Mouse (Mus musculus): ENCODE measurements around the gene Ganab. TPM values are rescaled to one million over a fixed set of nuclear protein-coding genes. Genes with fewer than 3 reads are reported as not detected.
"Not testable (repeated sequence)": the region's sequence is repeated elsewhere in the genome, so short reads cannot be mapped to it uniquely, and the experiment has no call there.

The Ganab gene
- polyA plus RNA-seq (2015; fragmentation: Nextera tagmentation; extraction: Ambion mirVana), result 89.4 and 101 TPM in 2 replicates

DNA sequence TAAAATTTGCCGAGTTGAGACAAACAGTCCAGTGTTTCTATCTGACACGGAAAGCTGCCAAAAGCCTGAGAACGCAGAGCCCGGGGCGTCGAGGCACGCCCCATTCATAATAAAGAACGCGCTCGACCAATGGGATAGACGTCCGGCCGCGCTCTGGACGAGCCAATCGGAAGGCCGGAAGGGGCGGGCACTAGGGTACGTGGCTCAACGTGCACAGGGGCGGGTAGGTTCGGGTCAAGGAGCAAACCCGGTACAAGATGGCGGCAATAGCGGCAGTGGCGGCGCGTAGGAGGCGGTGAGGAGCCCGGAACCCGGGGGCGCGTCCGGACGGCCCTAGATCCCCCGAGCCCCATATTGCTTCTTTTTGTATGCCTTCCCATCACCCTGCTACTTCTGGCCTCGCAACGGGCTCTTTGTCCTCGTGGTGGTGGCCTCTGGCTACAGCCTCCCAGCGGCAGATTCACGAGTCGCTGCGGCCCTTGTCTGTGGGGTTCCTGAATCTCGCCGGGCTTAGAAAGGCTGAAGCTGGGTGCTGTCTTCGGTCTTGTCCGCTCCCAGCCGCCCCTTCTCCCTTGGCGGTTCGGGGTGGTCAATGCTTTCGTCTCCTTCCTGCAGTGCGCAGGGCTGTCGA lies at the start of gene Ganab:
TSS of gene Ganab (plus strand) at position 207 of the 631 bp plus-strand sequence.
- H3K9ac ChIP-seq, result peak within 1 kb of the TSS; percentile 95
- peaks cover 52% of the 10 kb centered on the region for H3K4me1 ChIP-seq (replicated peaks)
- H3K27me3 ChIP-seq, result no peaks in the 10 kb centered on the region
- WGBS, result under 1% methylated on average over 53 of the region's 53 CpGs
- H3K36me3 ChIP-seq, result peaks cover 31% of the 10 kb centered on the region
- peak; percentile 98 for ATAC-seq (ENCODE audit: low read depth)
- H3K4me2 ChIP-seq, result peak within 1 kb of the TSS; percentile 96
- H3K9me3 ChIP-seq, result no peaks in the 10 kb centered on the region
- peak within 1 kb of the TSS; percentile 98 for H3K4me3 ChIP-seq
- peak within 1 kb of the TSS; percentile 90 for H3K27ac ChIP-seq (replicated peaks)

DNA sequence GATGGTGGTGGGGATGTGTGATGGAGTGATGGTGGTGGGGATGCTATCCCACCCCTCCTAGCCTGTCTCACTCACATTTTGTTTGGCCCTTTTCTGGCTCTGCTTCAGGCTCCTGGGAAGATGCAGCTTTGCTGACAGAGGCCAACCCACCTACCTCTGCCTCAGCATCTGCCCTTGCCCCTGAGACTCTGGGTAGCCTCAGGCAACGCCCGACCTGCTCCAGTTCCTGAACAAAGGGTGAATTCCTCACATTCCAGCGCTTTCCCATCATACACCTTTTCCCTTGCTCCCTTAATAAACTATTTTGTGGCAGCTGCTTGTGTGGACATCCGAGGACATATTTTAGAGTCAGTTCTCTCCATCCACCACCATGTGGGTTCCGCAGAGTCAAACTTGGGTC lies 49.5 kb upstream of the Ganab start:
- Histone ChIP-seq H3K27ac (replicated peaks) (no peak overlapping the region), H3K9me3 (no peaks in the 10 kb centered on the region), H3K27me3 (no peaks in the 10 kb centered on the region), H3K4me2 (no peak overlapping the region), H3K9ac (0 out of 2 replicates have a peak overlapping the region, but pooled peaks have one; percentile 0), H3K4me1 (replicated peaks) (no peaks in the 10 kb centered on the region), H3K4me3 (no peak overlapping the region), H3K36me3 (peaks cover 53% of the 10 kb centered on the region)
- no peak for ATAC-seq (ENCODE audit: low read depth)
- WGBS, result 86% methylated on average over 5 of the region's 5 CpGs

DNA sequence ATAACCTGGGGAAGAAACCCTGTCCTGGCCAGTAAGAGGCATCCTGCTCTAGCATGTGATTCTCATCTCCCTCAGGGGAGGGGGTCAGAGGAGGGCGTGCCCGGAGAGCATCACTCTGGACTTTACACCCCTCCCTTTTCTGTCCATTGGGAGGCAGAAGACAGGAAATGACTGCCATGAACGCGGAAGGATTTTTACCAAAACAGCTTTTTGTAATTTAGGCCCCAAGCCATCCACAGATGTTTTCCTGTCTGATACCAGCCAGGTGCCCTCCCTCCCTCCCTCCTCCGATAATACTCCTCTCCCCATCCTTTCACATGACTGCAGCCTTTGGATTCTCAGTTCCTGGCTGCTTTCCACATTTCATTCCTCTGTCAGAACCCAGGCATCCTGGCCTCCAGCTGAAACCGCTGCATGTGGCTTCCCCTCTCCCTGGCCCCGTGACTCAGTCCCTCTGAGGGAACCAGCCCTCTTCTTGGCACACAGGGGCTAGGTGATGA lies 47.4 kb upstream of the Ganab start, which contains the start of gene Lrrn4cl:
TSS of gene Lrrn4cl (plus strand) at position 367 of the 500 bp plus-strand sequence.
- no peak within 1 kb of the TSS for H3K27ac ChIP-seq (replicated peaks)
- H3K4me1 ChIP-seq (replicated peaks), result no peaks in the 10 kb centered on the region
- no peaks in the 10 kb centered on the region for H3K9me3 ChIP-seq
- no peak within 1 kb of the TSS for H3K4me3 ChIP-seq
- WGBS, result 38% methylated on average over 7 of the region's 7 CpGs
- no peaks in the 10 kb centered on the region for H3K27me3 ChIP-seq
- ATAC-seq (ENCODE audit: low read depth), result no peak
- no peak within 1 kb of the TSS for H3K4me2 ChIP-seq
- H3K36me3 ChIP-seq, result peaks cover 40% of the 10 kb centered on the region
- 0 out of 2 replicates have a peak within 1 kb of the TSS, but pooled peaks have one; percentile 43 for H3K9ac ChIP-seq

- Histone ChIP-seq H3K9me3 (no peaks in the 10 kb centered on the region), H3K36me3 (peaks cover 28% of the 10 kb centered on the region), H3K27ac (replicated peaks) (no peak overlapping the region), H3K27me3 (no peaks in the 10 kb centered on the region; the same call in 1 of the 2 replicates), H3K4me3 (no peak overlapping the region), H3K4me2 (no peak overlapping the region), H3K4me1 (replicated peaks) (no peaks in the 10 kb centered on the region), H3K9ac (no peak overlapping the region)
- 52% methylated on average over 7 of the region's 7 CpGs for WGBS
- no peak for ATAC-seq (ENCODE audit: low read depth)
Measured at GRCm38 (mm10) chr19:8851639-8852038, 46.2 kb upstream of the Ganab start.

DNA sequence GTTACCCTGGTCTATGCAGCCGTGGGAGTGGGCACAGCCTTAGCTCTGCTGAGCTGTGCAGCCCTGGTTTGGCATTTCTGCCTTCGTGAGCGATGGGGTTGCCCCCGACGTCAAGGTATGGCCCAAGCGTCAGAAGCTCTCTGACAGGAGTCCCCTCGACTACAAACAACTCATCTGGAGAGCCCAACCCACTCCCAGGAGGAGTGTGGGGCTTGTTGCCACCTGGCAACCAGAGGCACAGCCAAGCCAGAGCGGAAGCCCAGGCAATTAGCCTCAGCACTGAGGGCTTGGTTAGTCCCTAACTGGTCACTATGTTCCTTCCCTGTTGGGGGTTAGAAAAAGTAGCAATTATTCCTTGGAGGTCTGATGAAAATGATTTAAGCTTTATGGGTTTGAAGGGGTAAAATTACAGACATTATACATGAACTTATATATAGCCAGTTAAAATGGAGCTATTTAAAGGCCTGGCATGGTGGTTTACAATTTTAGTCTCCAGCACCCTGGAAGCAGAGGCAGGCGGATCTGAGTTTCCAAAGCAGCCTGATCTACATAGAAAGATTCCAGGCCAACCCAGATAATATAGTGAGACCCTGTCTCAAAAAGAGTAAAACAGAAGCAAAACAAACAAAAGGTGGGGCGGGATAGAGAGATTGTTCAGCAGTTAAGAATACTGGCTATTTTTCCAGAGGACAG lies 45.5 kb upstream of the Ganab start:
- H3K36me3 ChIP-seq, result peaks cover 20% of the 10 kb centered on the region
- H3K27ac ChIP-seq (replicated peaks), result no peak overlapping the region
- no peak overlapping the region for H3K4me2 ChIP-seq
- no peaks in the 10 kb centered on the region for H3K9me3 ChIP-seq
- no peak for ATAC-seq (ENCODE audit: low read depth)
- no peak overlapping the region for H3K4me3 ChIP-seq
- no peak overlapping the region for H3K9ac ChIP-seq
- 57% methylated on average over 10 of the region's 10 CpGs for WGBS
- no peaks in the 10 kb centered on the region for H3K4me1 ChIP-seq (replicated peaks)
- no peaks in the 10 kb centered on the region; the same call in 1 of the 2 replicates for H3K27me3 ChIP-seq

GRCm38 (mm10) chr19:8853117-8853516 lies 44.8 kb upstream of the Ganab start:
- H3K27ac ChIP-seq (replicated peaks), result no peak overlapping the region
- no peaks in the 10 kb centered on the region for H3K9me3 ChIP-seq
- ATAC-seq (ENCODE audit: low read depth), result no peak
- H3K4me1 ChIP-seq (replicated peaks), result no peaks in the 10 kb centered on the region
- 83% methylated on average over 3 of the region's 3 CpGs for WGBS
- peaks cover 13% of the 10 kb centered on the region for H3K36me3 ChIP-seq
- H3K4me2 ChIP-seq, result no peak overlapping the region
- H3K27me3 ChIP-seq, result no peaks in the 10 kb centered on the region; the same call in 1 of the 2 replicates
- no peak overlapping the region for H3K4me3 ChIP-seq
- H3K9ac ChIP-seq, result no peak overlapping the region

- ATAC-seq (ENCODE audit: low read depth), result no peak
- Histone ChIP-seq H3K9ac (no peak overlapping the region), H3K36me3 (no peaks in the 10 kb centered on the region), H3K4me3 (no peak overlapping the region), H3K27ac (replicated peaks) (no peak overlapping the region), H3K4me2 (no peak overlapping the region), H3K9me3 (no peaks in the 10 kb centered on the region), H3K27me3 (no peaks in the 10 kb centered on the region; the same call in 1 of the 2 replicates), H3K4me1 (replicated peaks) (no peaks in the 10 kb centered on the region)
- 42% methylated on average over 4 of the region's 4 CpGs for WGBS
Measured at GRCm38 (mm10) chr19:8857689-8858088, 40.2 kb upstream of the Ganab start.

DNA sequence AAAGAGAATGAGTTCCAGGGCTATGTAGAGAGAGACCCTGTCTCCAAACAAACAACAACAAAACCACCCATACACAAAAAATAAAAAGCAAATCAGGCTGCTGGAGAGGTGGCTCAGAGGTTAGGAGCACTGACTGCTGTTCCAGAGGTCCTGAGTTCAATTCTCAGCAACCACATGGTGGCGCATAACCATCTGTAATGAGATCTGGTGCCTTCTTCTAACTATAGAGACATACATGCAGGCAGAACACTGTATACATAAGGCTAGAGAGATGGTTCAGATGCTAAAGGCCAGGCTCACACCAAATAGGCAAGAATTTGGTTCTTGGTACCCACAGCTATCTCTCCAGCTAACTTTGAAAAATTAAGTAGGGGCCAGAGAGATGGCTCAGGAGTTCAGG lies 38.9 kb upstream of the Ganab start:
- H3K4me1 ChIP-seq (replicated peaks), result no peaks in the 10 kb centered on the region
- 23% methylated on average over 1 of the region's 1 CpGs for WGBS
- no peak for ATAC-seq (ENCODE audit: low read depth)

DNA sequence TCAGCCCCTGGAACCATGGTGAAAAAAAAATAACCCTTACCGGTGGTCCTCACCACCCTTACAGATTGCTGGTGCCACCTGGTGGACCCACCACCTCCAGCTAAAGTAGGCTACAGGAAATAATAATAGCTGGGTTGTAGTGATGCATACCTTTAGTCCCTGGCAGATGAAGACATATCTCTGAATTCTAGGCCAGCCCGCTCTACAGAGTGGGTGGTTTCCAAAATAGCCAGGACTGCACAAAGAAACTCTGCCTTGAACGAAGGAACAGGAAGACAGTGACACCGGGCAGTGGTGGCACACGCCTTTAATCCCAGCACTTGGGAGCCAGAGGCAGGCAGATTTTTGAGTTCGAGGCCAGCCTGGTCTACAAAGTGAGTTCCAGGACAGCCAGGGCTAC lies 33.6 kb upstream of the Ganab start:
- Histone ChIP-seq H3K4me3 (no peak overlapping the region), H3K27me3 (no peaks in the 10 kb centered on the region), H3K27ac (replicated peaks) (no peak overlapping the region), H3K4me2 (no peak overlapping the region), H3K36me3 (no peaks in the 10 kb centered on the region), H3K4me1 (replicated peaks) (no peaks in the 10 kb centered on the region), H3K9ac (no peak overlapping the region), H3K9me3 (no peaks in the 10 kb centered on the region)
- WGBS, result 84% methylated on average over 6 of the region's 6 CpGs
- ATAC-seq (ENCODE audit: low read depth), result no peak

More for the DNA sequence above, 38.9 kb upstream of the Ganab start:
- H3K36me3 ChIP-seq, result no peaks in the 10 kb centered on the region
- H3K9ac ChIP-seq, result no peak overlapping the region
- no peaks in the 10 kb centered on the region for H3K9me3 ChIP-seq
- no peak overlapping the region for H3K4me3 ChIP-seq
- no peak overlapping the region for H3K27ac ChIP-seq (replicated peaks)
- H3K27me3 ChIP-seq, result no peaks in the 10 kb centered on the region; the same call in 1 of the 2 replicates
- no peak overlapping the region for H3K4me2 ChIP-seq

- H3K9me3 ChIP-seq; H3K27ac ChIP-seq (replicated peaks); H3K27me3 ChIP-seq; H3K9ac ChIP-seq; ATAC-seq (ENCODE audit: low read depth): not testable (repeated sequence)
- Histone ChIP-seq H3K4me2 (peak overlapping the region; percentile 91), H3K4me3 (peak overlapping the region; percentile 97; the same call in 1 of the 2 replicates), H3K36me3 (peaks cover 25% of the 10 kb centered on the region), H3K4me1 (replicated peaks) (peaks cover 16% of the 10 kb centered on the region)
- 70% methylated on average over 3 of the region's 3 CpGs for WGBS
Measured at GRCm38 (mm10) chr19:8870381-8870780, 27.5 kb upstream of the Ganab start.

DNA sequence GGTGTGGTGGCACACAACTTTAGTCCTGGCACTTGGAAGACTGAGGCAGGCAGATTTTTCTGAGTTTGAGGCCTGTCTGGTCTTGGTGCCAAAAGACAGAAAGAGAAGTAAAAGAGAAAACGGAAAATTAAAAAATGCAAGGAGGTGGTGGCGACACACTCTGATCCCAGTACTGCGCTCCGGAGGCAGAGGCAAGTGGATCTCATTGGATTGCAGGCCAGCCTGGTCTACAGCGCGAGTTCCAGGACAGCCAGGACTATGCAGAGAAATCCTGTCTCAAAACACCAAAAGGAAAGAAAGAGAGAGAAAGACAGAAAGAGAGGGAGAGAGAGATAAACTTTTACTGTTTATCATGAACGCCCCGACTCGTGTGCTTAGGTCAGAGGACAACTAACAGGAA lies 27.0 kb upstream of the Ganab start:
- H3K4me3 ChIP-seq, result peak overlapping the region; percentile 97
- peaks cover 16% of the 10 kb centered on the region for H3K4me1 ChIP-seq (replicated peaks)
- no peaks in the 10 kb centered on the region for H3K27me3 ChIP-seq
- peak; percentile 51 for ATAC-seq (ENCODE audit: low read depth)
- peak overlapping the region; percentile 91 for H3K4me2 ChIP-seq
- H3K9ac ChIP-seq, result peak overlapping the region; percentile 97
- 65% methylated on average over 9 of the region's 9 CpGs for WGBS
- no peaks in the 10 kb centered on the region for H3K9me3 ChIP-seq
- peak overlapping the region; percentile 84 for H3K27ac ChIP-seq (replicated peaks)
- peaks cover 29% of the 10 kb centered on the region for H3K36me3 ChIP-seq
